Mouse (Mus musculus) midbrain, embryonic 14.5 days (tissue): ENCODE measurements at regions not wholly inside any gene's neighbourhood (a gene's known extent, or its start where the extent isn't known, plus 50 kb on each side); places are given as distances from the start of the nearest gene placed in this dataset.
A peak's percentile ranks its signal among the peaks of the same experiment; 100 is the strongest.

Experiments used
- ATAC-seq: fragments of 200-750 bp; cut with Nextera tagmentation; 2 replicates; pipeline ENCODE4 v1.8.0; 2017; ENCODE audit warnings: moderate number of reproducible peaks, moderate library complexity; ENCODE audit not compliant: low FRiP score, low TSS enrichment
- DNase-seq: peaks from one replicate; pipeline ENCODE4 v3.0.0-alpha.2; 2015
- H3K27ac ChIP-seq: fragments of 300-500 bp; sonication (generic); replicated peaks from 2 replicates; pipeline ENCODE4 v1.5.1; 2014; ENCODE audit warnings: mild to moderate bottlenecking, low read depth, low read length, moderate library complexity
- H3K27me3 ChIP-seq: fragments of 300-500 bp; sonication (generic); 2 replicates; pipeline ENCODE4 v1.6.1; 2014; ENCODE audit warnings: low read length, control low read depth, mixed read lengths; ENCODE audit not compliant: control insufficient read depth, insufficient read depth
- H3K36me3 ChIP-seq: fragments of 300-500 bp; sonication (generic); 2 replicates; pipeline ENCODE4 v1.6.1; 2014; ENCODE audit warnings: low read length, control low read depth; ENCODE audit not compliant: control insufficient read depth, insufficient read depth
- H3K4me1 ChIP-seq: fragments of 300-500 bp; sonication (generic); 2 replicates; pipeline ENCODE4 v1.6.1; 2014; ENCODE audit warnings: mild to moderate bottlenecking, antibody characterized with exemption, low read length, control low read depth; ENCODE audit not compliant: control insufficient read depth, insufficient read depth
- H3K4me2 ChIP-seq: fragments of 300-500 bp; sonication (generic); 2 replicates; pipeline ENCODE4 v1.6.1; 2014; ENCODE audit warnings: mild to moderate bottlenecking, low read length, moderate library complexity
- H3K4me3 ChIP-seq: fragments of 300-500 bp; sonication (generic); replicated peaks from 2 replicates; pipeline ENCODE4 v1.5.1; 2014; ENCODE audit warnings: low read depth, low read length
- H3K9ac ChIP-seq: fragments of 300-500 bp; sonication (generic); replicated peaks from 2 replicates; pipeline ENCODE4 v1.6.1; 2014; ENCODE audit warnings: mild to moderate bottlenecking, low read length, moderate library complexity
- H3K9me3 ChIP-seq: fragments of 300-500 bp; sonication (generic); 2 replicates; pipeline ENCODE4 v1.6.1; 2016; ENCODE audit warnings: low read length, control low read depth, mixed read lengths; ENCODE audit not compliant: control insufficient read depth
- WGBS: fragments of 180-500 bp; shearing (Covaris S2); extraction: QIAGEN DNeasy Blood & Tissue Kit; methylation state at CpG from one replicate; pipeline ENCODE4 v1.1.7; 2014; 5-methylcytosine and 5-hydroxymethylcytosine counted together

- Histone ChIP-seq H3K4me2 (no peak overlapping the region), H3K4me3 (no peak overlapping the region), H3K9ac (no peak overlapping the region), H3K27ac (no peak overlapping the region), H3K9me3 (no peaks in the 10 kb centered on the region), H3K36me3 (no peaks in the 10 kb centered on the region), H3K4me1 (no peaks in the 10 kb centered on the region), H3K27me3 (no peaks in the 10 kb centered on the region)
- no peak for ATAC-seq
- 81% methylated on average over 3 of the region's 3 CpGs for WGBS
- DNase-seq: no peak
Measured at GRCm38 (mm10) chr13:107507336-107507735, 485.4 kb upstream of the Kif2a start.

GRCm38 (mm10) chr13:107506832-107507231 lies 484.9 kb upstream of the Kif2a start:
- no peak for ATAC-seq
- Histone ChIP-seq H3K4me2 (no peak overlapping the region), H3K4me1 (no peaks in the 10 kb centered on the region), H3K9me3 (no peaks in the 10 kb centered on the region), H3K4me3 (no peak overlapping the region), H3K27me3 (no peaks in the 10 kb centered on the region), H3K36me3 (no peaks in the 10 kb centered on the region), H3K9ac (no peak overlapping the region), H3K27ac (no peak overlapping the region)
- no peak for DNase-seq
- WGBS: 81% methylated on average over 4 of the region's 4 CpGs

GRCm38 (mm10) chr13:107505318-107505717 lies 483.4 kb upstream of the Kif2a start:
- no peak for ATAC-seq
- H3K4me1 ChIP-seq: no peaks in the 10 kb centered on the region
- no peaks in the 10 kb centered on the region for H3K27me3 ChIP-seq
- no peak overlapping the region for H3K4me3 ChIP-seq
- H3K9me3 ChIP-seq: no peaks in the 10 kb centered on the region
- no peak overlapping the region for H3K9ac ChIP-seq
- no peaks in the 10 kb centered on the region for H3K36me3 ChIP-seq
- DNase-seq: no peak
- no peak overlapping the region for H3K27ac ChIP-seq
- no peak overlapping the region for H3K4me2 ChIP-seq

DNA sequence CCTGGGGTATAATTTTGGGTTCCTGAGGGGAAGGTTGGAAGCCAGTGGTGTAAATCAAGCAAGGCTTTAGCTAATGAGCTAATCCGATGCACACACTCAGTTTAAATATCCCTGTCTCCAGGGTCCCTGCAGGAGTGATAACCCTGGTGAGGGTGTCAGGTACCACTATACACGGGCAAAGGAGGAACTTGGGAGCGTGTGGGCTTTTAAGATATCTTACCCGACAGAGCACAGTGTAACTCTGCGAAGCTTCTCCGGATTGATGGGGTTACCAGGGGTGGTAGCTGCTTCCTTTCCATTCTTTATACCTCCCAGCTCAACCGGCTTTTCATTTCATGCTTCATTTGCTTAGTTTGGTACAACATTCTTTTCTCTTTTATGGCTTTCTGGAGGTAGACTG lies 480.3 kb upstream of the Kif2a start:
- Histone ChIP-seq H3K27ac (no peak overlapping the region), H3K4me2 (no peak overlapping the region), H3K4me1 (no peaks in the 10 kb centered on the region), H3K9ac (no peak overlapping the region), H3K36me3 (no peaks in the 10 kb centered on the region), H3K27me3 (no peaks in the 10 kb centered on the region), H3K9me3 (no peaks in the 10 kb centered on the region), H3K4me3 (no peak overlapping the region)
- 36% methylated on average over 7 of the region's 7 CpGs for WGBS
- no peak for ATAC-seq
- DNase-seq: no peak

DNA sequence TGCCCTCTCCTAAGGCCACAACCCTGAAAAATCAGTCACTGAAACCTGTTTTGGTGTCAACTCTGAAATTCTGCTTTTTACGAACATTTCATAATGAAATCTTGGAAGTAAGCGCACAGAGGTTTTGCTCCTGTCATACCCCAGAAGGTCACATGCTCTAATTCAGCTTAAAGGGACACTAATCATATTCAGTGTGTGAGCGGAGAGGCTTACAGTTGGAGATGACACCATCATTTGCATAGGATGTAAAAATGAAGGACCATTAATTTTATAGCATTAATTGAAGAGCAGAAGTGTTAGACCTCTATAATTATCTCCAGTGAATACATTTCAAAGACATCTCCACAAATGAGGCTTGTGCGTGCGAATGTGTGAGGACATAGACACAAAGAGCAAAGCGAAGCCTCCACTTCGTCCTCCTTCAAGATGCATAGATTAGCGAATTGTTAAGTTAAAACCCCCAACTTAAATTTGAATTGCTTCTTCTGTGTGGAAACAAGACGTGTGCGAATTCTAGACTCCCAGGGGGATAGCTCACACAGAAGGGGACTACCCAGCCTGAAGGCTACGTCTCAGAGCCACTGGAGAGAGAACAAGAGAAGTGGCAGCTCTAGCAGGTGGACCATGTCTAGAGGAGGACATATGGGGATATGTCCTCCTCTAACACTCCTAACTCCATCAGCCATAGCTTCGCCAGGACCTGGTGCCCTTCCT lies 479.0 kb upstream of the Kif2a start:
- no peak overlapping the region for H3K27ac ChIP-seq

GRCm38 (mm10) chr13:107499296-107499695 lies 477.4 kb upstream of the Kif2a start:
- Histone ChIP-seq H3K27me3 (no peaks in the 10 kb centered on the region), H3K4me3 (no peak overlapping the region), H3K4me1 (peaks cover 3% of the 10 kb centered on the region; the same call in 1 of the 2 replicates), H3K9me3 (no peaks in the 10 kb centered on the region), H3K36me3 (no peaks in the 10 kb centered on the region), H3K27ac (no peak overlapping the region), H3K4me2 (no peak overlapping the region), H3K9ac (no peak overlapping the region)
- DNase-seq: no peak
- 84% methylated on average over 4 of the region's 4 CpGs for WGBS
- ATAC-seq: no peak

More for the DNA sequence above, 479.0 kb upstream of the Kif2a start:
- no peak for ATAC-seq
- Histone ChIP-seq H3K27me3 (no peaks in the 10 kb centered on the region), H3K4me2 (no peak overlapping the region), H3K9me3 (no peaks in the 10 kb centered on the region), H3K36me3 (no peaks in the 10 kb centered on the region), H3K4me1 (no peaks in the 10 kb centered on the region), H3K9ac (no peak overlapping the region), H3K4me3 (no peak overlapping the region)
- DNase-seq: no peak
- WGBS: 71% methylated on average over 12 of the region's 12 CpGs

DNA sequence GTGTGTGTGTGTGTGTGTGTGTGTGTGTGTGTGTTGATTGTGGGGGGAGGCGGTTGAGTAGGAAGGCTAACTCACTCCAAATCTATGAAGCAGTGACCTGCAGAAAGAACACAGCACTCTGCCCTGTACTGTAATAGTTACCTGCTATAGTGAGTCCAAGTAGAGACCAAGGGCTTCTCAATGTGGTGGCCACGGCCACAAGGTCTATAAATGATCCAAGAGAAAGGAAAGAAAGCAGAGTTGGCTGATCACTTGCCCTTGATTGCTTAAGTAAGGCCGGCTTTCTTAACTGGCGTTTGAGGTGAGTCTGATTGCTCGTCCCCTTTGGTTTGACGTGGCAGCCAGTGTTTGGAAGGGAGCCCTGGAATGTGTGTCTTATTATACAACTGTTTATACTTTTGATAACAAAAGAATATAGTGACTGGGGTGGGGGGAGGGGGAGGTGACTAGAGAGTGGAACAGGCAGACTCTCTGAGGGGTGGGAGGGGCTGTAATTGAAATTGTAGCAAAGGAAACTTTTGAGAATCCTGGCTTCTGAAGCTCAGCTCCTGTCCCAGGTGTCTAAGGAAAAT lies 473.3 kb upstream of the Kif2a start:
- WGBS: 54% methylated on average over 6 of the region's 6 CpGs
- H3K36me3 ChIP-seq: no peaks in the 10 kb centered on the region
- H3K9me3 ChIP-seq: no peaks in the 10 kb centered on the region
- DNase-seq (no peak), ATAC-seq (no peak)
- H3K9ac ChIP-seq: no peak overlapping the region
- no peaks in the 10 kb centered on the region for H3K27me3 ChIP-seq
- H3K4me1 ChIP-seq: peaks cover 8% of the 10 kb centered on the region
- H3K27ac ChIP-seq: no peak overlapping the region
- H3K4me2 ChIP-seq: no peak overlapping the region
- H3K4me3 ChIP-seq: no peak overlapping the region

- peaks cover 8% of the 10 kb centered on the region for H3K4me1 ChIP-seq
- H3K27ac ChIP-seq: no peak overlapping the region
- no peak overlapping the region for H3K9ac ChIP-seq
- H3K4me3 ChIP-seq: no peak overlapping the region
- DNase-seq (peak; percentile 57), ATAC-seq (no peak)
- H3K27me3 ChIP-seq: no peaks in the 10 kb centered on the region
- H3K9me3 ChIP-seq: no peaks in the 10 kb centered on the region
- WGBS: 81% methylated on average over 13 of the region's 13 CpGs
- no peaks in the 10 kb centered on the region for H3K36me3 ChIP-seq
- H3K4me2 ChIP-seq: no peak overlapping the region
Measured at GRCm38 (mm10) chr13:107493765-107494164, 471.8 kb upstream of the Kif2a start.

DNA sequence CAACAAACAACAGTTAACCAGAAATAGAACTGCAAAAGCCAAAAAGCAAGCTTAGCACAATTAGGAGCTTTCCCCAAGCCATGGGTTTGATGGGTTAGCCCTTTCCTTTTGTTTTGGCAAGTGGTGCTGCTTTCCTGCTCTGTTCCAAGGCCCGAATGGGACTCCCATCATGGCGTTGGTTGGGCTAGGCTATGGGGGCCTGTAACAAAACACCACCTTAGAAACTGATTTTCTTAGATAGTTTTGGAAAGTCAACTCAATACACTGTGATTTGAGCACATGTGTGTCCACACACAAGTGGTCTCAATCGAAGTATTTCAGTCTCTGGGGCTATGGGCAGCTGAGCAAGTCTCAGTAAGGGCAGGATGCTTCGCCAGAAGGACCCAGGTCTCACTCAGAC lies 470.5 kb upstream of the Kif2a start:
- DNase-seq (no peak), ATAC-seq (no peak)
- Histone ChIP-seq H3K36me3 (no peaks in the 10 kb centered on the region), H3K4me2 (no peak overlapping the region), H3K27me3 (no peaks in the 10 kb centered on the region), H3K27ac (no peak overlapping the region), H3K4me3 (no peak overlapping the region), H3K9ac (no peak overlapping the region), H3K9me3 (no peaks in the 10 kb centered on the region), H3K4me1 (peaks cover 8% of the 10 kb centered on the region)
- WGBS: 89% methylated on average over 4 of the region's 4 CpGs
